Mouse (Mus musculus) neural tube, embryonic 12.5 days (tissue): ENCODE measurements around the gene Mpdz. TPM values are rescaled to one million over a fixed set of nuclear protein-coding genes. Genes with fewer than 3 reads are reported as not detected.

Experiments used
- ATAC-seq: fragments of 200-750 bp; cut with Nextera tagmentation; 2 replicates; pipeline ENCODE4 v1.8.0; 2017; ENCODE audit warnings: low read depth, mild to moderate bottlenecking, moderate TSS enrichment, moderate library complexity; ENCODE audit not compliant: low FRiP score
- H3K27ac ChIP-seq: fragments of 300-500 bp; sonication (generic); 2 replicates; pipeline ENCODE4 v1.5.1; 2016
- H3K27me3 ChIP-seq: fragments of 300-500 bp; sonication (generic); replicated peaks from 2 replicates; pipeline ENCODE4 v1.6.1; 2016; ENCODE audit warnings: mild to moderate bottlenecking
- H3K36me3 ChIP-seq: fragments of 300-500 bp; sonication (generic); 2 replicates; pipeline ENCODE4 v1.6.1; 2016; ENCODE audit warnings: mild to moderate bottlenecking
- H3K4me1 ChIP-seq: fragments of 300-500 bp; sonication (generic); 2 replicates; pipeline ENCODE4 v1.6.1; 2016
- H3K4me2 ChIP-seq: fragments of 300-500 bp; sonication (generic); replicated peaks from 2 replicates; pipeline ENCODE4 v1.6.1; 2016; ENCODE audit warnings: mild to moderate bottlenecking
- H3K4me3 ChIP-seq: fragments of 300-500 bp; sonication (generic); 2 replicates; pipeline ENCODE4 v1.5.1; 2016
- H3K9ac ChIP-seq: fragments of 300-500 bp; sonication (generic); 2 replicates; pipeline ENCODE4 v1.6.1; 2016; ENCODE audit warnings: mild to moderate bottlenecking
- H3K9me3 ChIP-seq: fragments of 300-500 bp; sonication (generic); 2 replicates; pipeline ENCODE4 v1.6.1; 2016; ENCODE audit warnings: mild to moderate bottlenecking
- WGBS: fragments of 180-500 bp; shearing (Covaris S2); methylation state at CpG from one replicate; pipeline ENCODE4 v1.1.7; 2016; 5-methylcytosine and 5-hydroxymethylcytosine counted together
- polyA plus RNA-seq: library from polyadenylated mRNA; unstranded; fragments of >200 nt; fragmentation: Nextera tagmentation; extraction: Ambion mirVana; gene quantifications from 2 replicates; pipeline ENCODE4 v1.2.1, GENCODE M21; 2016

Gene Mpdz
- polyA plus RNA-seq, 1 experiment from 2014 or later: 32.5 TPM

GRCm38 (mm10) chr4:81443566-81443965 is 951 bp upstream of the Mpdz start:
- no peak for ATAC-seq
- Histone ChIP-seq H3K27ac (no peak overlapping the region), H3K4me3 (no peak overlapping the region), H3K9me3 (no peaks in the 10 kb centered on the region), H3K4me1 (no peaks in the 10 kb centered on the region; the same call in 1 of the 2 replicates), H3K4me2 (no peak overlapping the region), H3K36me3 (no peaks in the 10 kb centered on the region), H3K9ac (no peak overlapping the region), H3K27me3 (no peaks in the 10 kb centered on the region)
- 86% methylated on average over 5 of the region's 5 CpGs for WGBS

DNA sequence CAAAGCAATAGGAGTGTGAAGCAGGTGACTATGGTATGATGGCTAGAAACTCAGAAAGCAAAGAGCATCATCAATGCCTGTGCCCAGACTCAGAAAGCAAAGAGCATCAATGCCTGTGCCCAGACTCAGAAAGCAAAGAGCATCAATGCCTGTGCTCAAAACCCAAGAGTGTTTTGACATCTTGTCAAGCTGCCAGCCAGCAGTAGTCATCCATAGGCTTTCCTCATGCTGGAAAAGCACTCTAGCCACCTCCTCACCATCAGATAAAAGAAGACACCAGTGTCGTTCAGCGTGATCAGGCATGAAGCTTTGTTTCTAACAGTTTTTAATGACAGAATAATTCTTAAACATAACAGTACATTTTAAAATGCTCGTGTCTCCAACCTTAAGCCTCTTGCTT is 8.7 kb downstream of the Mpdz start:
- WGBS: 92% methylated on average over 3 of the region's 3 CpGs

DNA sequence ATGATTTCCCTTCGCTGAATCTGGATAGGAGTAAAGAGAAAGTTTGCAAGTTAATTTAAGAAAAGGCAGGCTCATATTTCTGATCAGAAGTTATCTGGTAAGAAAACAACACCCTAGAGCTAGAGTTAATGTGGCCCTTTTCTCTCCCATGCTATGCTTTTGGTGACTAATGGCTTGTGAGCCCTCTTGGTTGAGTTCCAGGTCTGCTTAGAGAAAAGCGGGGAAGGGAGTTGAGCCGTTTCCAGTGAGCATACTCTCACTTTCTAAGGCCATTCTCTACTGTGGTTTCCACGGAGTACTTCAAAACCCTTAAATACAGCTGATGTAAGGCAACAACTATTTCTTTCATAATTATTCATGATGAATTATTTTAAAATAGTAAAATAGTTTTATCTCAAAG is 11.8 kb downstream of the Mpdz start:
- no peak overlapping the region for H3K27ac ChIP-seq
- no peak overlapping the region for H3K4me2 ChIP-seq
- no peaks in the 10 kb centered on the region for H3K36me3 ChIP-seq
- H3K27me3 ChIP-seq: no peaks in the 10 kb centered on the region
- H3K4me1 ChIP-seq: no peaks in the 10 kb centered on the region
- no peak overlapping the region for H3K9ac ChIP-seq
- H3K4me3 ChIP-seq: no peak overlapping the region
- WGBS: 92% methylated on average over 4 of the region's 4 CpGs
- no peaks in the 10 kb centered on the region for H3K9me3 ChIP-seq
- no peak for ATAC-seq

More for the DNA sequence above, 8.7 kb downstream of the Mpdz start:
- no peak for ATAC-seq
- Histone ChIP-seq H3K9ac (no peak overlapping the region), H3K27me3 (no peaks in the 10 kb centered on the region), H3K36me3 (no peaks in the 10 kb centered on the region), H3K27ac (no peak overlapping the region), H3K4me3 (no peak overlapping the region), H3K9me3 (no peaks in the 10 kb centered on the region), H3K4me1 (no peaks in the 10 kb centered on the region), H3K4me2 (no peak overlapping the region)

GRCm38 (mm10) chr4:81430105-81430504 is 12.5 kb downstream of the Mpdz start:
- no peak overlapping the region for H3K9ac ChIP-seq
- ATAC-seq: no peak
- H3K27me3 ChIP-seq: no peaks in the 10 kb centered on the region
- WGBS: 78% methylated on average over 3 of the region's 3 CpGs
- no peaks in the 10 kb centered on the region for H3K4me1 ChIP-seq
- no peaks in the 10 kb centered on the region for H3K9me3 ChIP-seq
- no peak overlapping the region for H3K4me2 ChIP-seq
- H3K36me3 ChIP-seq: no peaks in the 10 kb centered on the region
- H3K27ac ChIP-seq: no peak overlapping the region
- H3K4me3 ChIP-seq: no peak overlapping the region

DNA sequence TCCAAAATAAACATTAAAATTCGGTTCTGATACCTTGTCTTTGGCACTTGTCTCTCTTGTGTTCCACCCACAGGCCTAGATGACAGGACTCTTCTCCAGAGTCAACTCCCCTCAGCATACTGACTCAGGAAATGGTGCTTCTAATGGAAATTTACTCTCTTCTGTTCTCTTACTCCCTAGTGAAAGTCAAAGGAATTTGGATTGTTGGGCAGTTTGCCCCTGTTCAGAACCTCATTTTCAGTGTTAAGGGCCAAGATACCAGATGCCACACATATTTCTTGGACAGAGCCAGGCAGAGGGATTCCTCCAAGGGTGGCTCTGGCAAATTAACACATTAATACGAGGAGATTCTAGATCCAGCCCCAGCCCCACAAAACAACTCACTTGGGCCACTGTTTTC is 12.9 kb downstream of the Mpdz start:
- Histone ChIP-seq H3K4me1 (no peaks in the 10 kb centered on the region), H3K4me3 (no peak overlapping the region), H3K9ac (no peak overlapping the region), H3K27me3 (no peaks in the 10 kb centered on the region), H3K36me3 (no peaks in the 10 kb centered on the region), H3K9me3 (no peaks in the 10 kb centered on the region), H3K27ac (no peak overlapping the region), H3K4me2 (no peak overlapping the region)
- ATAC-seq: no peak
- WGBS: 82% methylated on average over 2 of the region's 2 CpGs

DNA sequence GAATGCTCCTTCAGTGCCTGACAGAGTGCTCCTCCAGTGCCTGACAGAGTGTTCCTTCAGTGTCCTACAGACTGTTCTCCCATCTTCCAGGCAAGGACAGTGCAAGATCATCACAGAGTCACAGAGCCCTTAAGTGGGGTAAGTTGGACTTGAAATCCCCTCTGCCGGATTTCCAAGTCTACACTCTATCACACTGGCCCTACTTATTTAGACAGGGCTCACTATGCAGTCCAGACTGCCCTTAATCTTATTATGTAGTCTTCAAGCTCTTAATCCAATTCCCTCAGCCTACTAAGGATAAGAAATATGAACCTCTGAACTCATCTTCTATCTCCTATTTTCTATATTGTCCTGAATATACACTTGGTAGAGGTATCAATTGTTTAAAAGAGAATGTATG is 19.1 kb downstream of the Mpdz start:
- Histone ChIP-seq H3K27ac (no peak overlapping the region), H3K36me3 (no peaks in the 10 kb centered on the region), H3K4me1 (no peaks in the 10 kb centered on the region), H3K27me3 (no peaks in the 10 kb centered on the region), H3K4me3 (no peak overlapping the region), H3K9me3 (no peaks in the 10 kb centered on the region), H3K4me2 (no peak overlapping the region), H3K9ac (no peak overlapping the region)
- ATAC-seq: no peak
- 86% methylated on average over 1 of the region's 1 CpGs for WGBS

DNA sequence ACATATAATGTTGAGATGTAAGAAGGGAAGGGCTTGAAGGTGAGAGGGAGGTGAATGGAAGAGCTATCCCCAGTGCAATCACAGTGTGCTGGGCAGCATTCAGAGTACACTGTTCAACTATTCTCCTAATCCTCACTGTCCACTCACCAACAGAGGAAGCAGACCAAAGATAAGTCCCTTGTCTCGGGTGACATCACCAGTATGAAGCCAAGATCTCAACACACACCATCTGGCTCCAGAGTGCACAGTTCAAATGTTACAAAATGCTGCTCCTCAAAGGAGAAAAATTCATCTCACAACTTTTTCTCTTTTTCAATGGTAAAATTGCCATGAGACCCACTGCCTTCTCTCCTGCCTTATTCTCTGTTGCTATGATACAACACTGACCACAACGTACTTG is 21.0 kb downstream of the Mpdz start:
- Histone ChIP-seq H3K27ac (no peak overlapping the region), H3K4me2 (no peak overlapping the region), H3K36me3 (no peaks in the 10 kb centered on the region), H3K9me3 (no peaks in the 10 kb centered on the region), H3K27me3 (no peaks in the 10 kb centered on the region), H3K4me3 (no peak overlapping the region), H3K9ac (no peak overlapping the region), H3K4me1 (no peaks in the 10 kb centered on the region)
- WGBS: 81% methylated on average over 2 of the region's 2 CpGs
- no peak for ATAC-seq

- Histone ChIP-seq H3K27ac (no peak overlapping the region), H3K36me3 (no peaks in the 10 kb centered on the region), H3K4me1 (no peaks in the 10 kb centered on the region), H3K9ac (no peak overlapping the region), H3K4me2 (no peak overlapping the region), H3K9me3 (no peaks in the 10 kb centered on the region), H3K27me3 (no peaks in the 10 kb centered on the region), H3K4me3 (no peak overlapping the region)
- no peak for ATAC-seq
- 75% methylated on average over 10 of the region's 10 CpGs for WGBS
Observed at GRCm38 (mm10) chr4:81415324-81416026, 27.1 kb downstream of the Mpdz start.

GRCm38 (mm10) chr4:81414684-81415323 is 27.8 kb downstream of the Mpdz start:
- WGBS: 77% methylated on average over 8 of the region's 8 CpGs
- Histone ChIP-seq H3K36me3 (no peaks in the 10 kb centered on the region), H3K4me3 (no peak overlapping the region), H3K27me3 (no peaks in the 10 kb centered on the region), H3K4me2 (no peak overlapping the region), H3K9ac (no peak overlapping the region), H3K9me3 (no peaks in the 10 kb centered on the region), H3K27ac (no peak overlapping the region), H3K4me1 (no peaks in the 10 kb centered on the region)
- ATAC-seq: no peak

DNA sequence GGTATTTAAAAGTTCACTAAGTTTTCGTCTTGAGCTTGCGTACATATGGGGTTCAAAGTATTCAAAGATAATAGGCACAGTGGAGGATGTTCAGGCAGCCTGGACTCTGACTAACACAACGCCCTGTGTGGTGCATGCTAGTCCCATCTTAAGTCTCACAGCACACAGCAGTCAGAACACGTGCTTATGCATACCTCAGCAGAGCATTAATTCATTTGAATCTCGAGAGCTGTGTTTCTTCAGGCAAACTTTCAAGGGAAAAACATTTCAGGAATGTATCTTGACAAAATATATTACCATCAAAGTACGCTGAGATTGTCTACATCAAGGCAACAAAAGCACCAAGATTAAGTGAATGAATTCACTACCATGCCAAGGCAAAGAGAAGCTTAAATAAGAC is 45.7 kb downstream of the Mpdz start:
- H3K36me3 ChIP-seq: peaks cover 3% of the 10 kb centered on the region; the same call in 1 of the 2 replicates
- no peak overlapping the region for H3K9ac ChIP-seq
- no peak overlapping the region for H3K27ac ChIP-seq
- H3K4me1 ChIP-seq: no peaks in the 10 kb centered on the region
- no peak overlapping the region for H3K4me3 ChIP-seq
- no peak for ATAC-seq
- H3K4me2 ChIP-seq: no peak overlapping the region
- H3K27me3 ChIP-seq: no peaks in the 10 kb centered on the region
- no peaks in the 10 kb centered on the region for H3K9me3 ChIP-seq
- WGBS: 89% methylated on average over 6 of the region's 6 CpGs

DNA sequence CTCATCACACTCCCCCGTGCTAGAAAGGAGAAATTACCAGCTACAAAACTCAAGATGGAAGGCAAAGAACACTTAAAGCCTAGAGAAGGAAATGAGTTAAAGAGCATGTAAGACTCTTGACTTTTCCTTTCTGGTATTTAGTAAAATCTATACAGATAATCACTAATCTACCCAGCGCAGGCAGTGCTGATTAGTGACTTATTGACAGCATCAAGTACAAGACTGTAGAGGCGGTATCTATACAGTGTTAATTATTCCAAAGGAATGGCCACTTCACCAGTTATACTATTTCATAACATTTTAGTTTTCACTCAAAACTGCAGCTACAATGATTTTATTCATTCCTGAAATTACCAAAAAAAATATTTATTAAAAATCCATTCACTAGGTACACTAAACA is 49.7 kb downstream of the Mpdz start:
- H3K36me3 ChIP-seq: peaks cover 3% of the 10 kb centered on the region; the same call in 1 of the 2 replicates
- WGBS: 82% methylated on average over 3 of the region's 3 CpGs
- no peak overlapping the region for H3K4me3 ChIP-seq
- H3K9me3 ChIP-seq: no peaks in the 10 kb centered on the region
- H3K4me1 ChIP-seq: peaks cover 7% of the 10 kb centered on the region
- no peaks in the 10 kb centered on the region for H3K27me3 ChIP-seq
- H3K4me2 ChIP-seq: no peak overlapping the region
- H3K9ac ChIP-seq: no peak overlapping the region
- ATAC-seq: no peak
- H3K27ac ChIP-seq: no peak overlapping the region

DNA sequence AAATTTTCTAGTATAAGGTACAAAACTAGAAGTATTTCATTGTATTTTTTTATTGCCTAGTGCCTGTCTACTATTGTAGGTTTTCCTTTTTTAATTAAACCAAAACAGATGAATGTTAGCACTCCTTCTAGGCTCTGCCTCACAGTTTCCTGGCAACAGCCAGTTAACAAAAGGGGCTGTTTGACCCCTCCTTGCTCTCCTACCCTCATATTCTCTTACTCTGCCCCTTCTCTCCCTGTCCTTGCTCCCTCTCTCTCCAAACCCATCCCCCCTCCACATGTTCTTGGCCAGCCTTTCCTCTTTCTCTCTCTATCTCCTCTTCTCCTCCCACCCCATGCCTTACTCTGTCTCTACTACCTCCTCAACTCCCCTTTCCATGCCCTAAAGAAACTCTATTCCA is 53.4 kb downstream of the Mpdz start:
- no peak overlapping the region for H3K27ac ChIP-seq
- H3K4me1 ChIP-seq: peaks cover 7% of the 10 kb centered on the region
- H3K36me3 ChIP-seq: no peaks in the 10 kb centered on the region
- ATAC-seq: no peak
- H3K9ac ChIP-seq: no peak overlapping the region
- H3K4me2 ChIP-seq: no peak overlapping the region
- no peaks in the 10 kb centered on the region for H3K27me3 ChIP-seq
- no peak overlapping the region for H3K4me3 ChIP-seq
- H3K9me3 ChIP-seq: no peaks in the 10 kb centered on the region

- Histone ChIP-seq H3K4me2 (no peak overlapping the region), H3K27ac (no peak overlapping the region), H3K27me3 (no peaks in the 10 kb centered on the region), H3K9me3 (no peaks in the 10 kb centered on the region), H3K4me3 (no peak overlapping the region), H3K36me3 (peaks cover 6% of the 10 kb centered on the region; the same call in 1 of the 2 replicates), H3K9ac (no peak overlapping the region), H3K4me1 (peaks cover 7% of the 10 kb centered on the region)
- no peak for ATAC-seq
- 82% methylated on average over 2 of the region's 2 CpGs for WGBS
Observed at GRCm38 (mm10) chr4:81387644-81388043, 55.0 kb downstream of the Mpdz start.
